Comparison of ENCODE assay signal across 7 mouse cellular contexts in the genomic region with DNA sequence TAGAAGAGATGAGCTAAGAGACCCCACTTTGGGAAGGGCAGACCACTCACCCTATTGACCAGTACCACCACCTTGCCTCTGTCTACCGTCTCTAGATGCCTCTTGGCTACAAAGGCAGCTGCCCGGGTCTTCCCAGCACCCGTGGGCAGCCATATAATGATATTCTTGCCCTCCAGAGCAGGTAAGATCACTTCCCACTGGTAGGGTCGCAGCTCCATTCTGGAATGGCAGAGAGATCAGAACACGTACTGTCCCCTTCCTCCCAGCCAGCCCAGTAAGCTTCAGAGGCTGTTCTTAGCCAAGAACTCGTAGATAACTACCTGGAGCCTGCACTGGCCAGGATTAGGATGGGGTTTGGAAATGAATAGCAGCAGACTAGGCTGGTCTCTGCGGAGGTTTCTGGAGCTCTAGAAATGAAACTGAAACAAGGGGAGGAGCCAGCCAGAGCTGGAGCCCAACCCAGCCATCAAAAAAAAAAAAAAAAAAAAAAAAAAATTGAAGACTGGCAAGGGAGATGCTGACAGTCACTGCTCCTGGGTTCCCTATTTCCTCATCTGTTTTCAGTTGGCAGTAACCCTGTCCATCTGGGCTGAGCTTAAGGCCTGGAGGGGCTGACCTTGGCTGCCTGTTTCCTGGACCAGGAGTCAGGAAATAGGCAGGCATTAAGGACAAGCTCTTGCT. TPM values are rescaled to one million over a fixed set of nuclear protein-coding genes. Genes with fewer than 3 reads are reported as not detected.
A peak's percentile ranks its signal among the peaks of the same experiment; 100 is the strongest.
DNase-seq lines count a peak whose midpoint lies in the region; ATAC-seq lines count a peak whose summit lies in the region.

A gene (minus strand): TSS at position 421 of the 681 bp plus-strand sequence.

- peaks cover 41% of the 10 kb centered on the region for H3K36me3 ChIP-seq in liver, embryonic 15.5 days (replicated peaks)
- peaks cover 32% of the 10 kb centered on the region for H3K36me3 ChIP-seq in hindbrain, embryonic 16.5 days (ENCODE audit: control insufficient read depth, insufficient read depth, low read length)

- H3K27ac ChIP-seq in liver, embryonic 15.5 days (replicated peaks), result 0 out of 2 replicates have a peak within 1 kb of the TSS, but pooled peaks have one; percentile 14
- no peak within 1 kb of the TSS for H3K27ac ChIP-seq in hindbrain, embryonic 16.5 days (ENCODE audit: low read depth, low read length)

- peak within 1 kb of the TSS; percentile 49 for H3K4me3 ChIP-seq in liver, embryonic 15.5 days (replicated peaks)
- no peak within 1 kb of the TSS for H3K4me3 ChIP-seq in hindbrain, embryonic 16.5 days (ENCODE audit: low read length)

- ATAC-seq in common myeloid progenitor, adult 5-6 weeks (replicated peaks; ENCODE audit: low read depth, poor library complexity, severe bottlenecking), result peak; percentile 67
- no peak for ATAC-seq in liver, embryonic 15.5 days (ENCODE audit: insufficient read depth)
- no peak for ATAC-seq in hindbrain, embryonic 16.5 days

- peak; percentile 87 for DNase-seq in 3T3-L1 (ENCODE audit: low read depth, low spot score)
- DNase-seq in 416B (ENCODE audit: low read depth), result peak; percentile 81
- no peak for DNase-seq in frontal cortex, adult 2 months (ENCODE audit: extremely low spot score in 1 of 2, low spot score in 1 of 2)
- DNase-seq in urinary bladder, postnatal 4 days (ENCODE audit: low spot score in 2 of 2), result no peak

- H3K9me3 ChIP-seq in liver, embryonic 15.5 days (replicated peaks), result no peaks in the 10 kb centered on the region
- H3K9me3 ChIP-seq in hindbrain, embryonic 16.5 days (ENCODE audit: control insufficient read depth, low read length), result no peaks in the 10 kb centered on the region

- H3K4me1 ChIP-seq in liver, embryonic 15.5 days (replicated peaks), result peaks cover 41% of the 10 kb centered on the region
- H3K4me1 ChIP-seq in hindbrain, embryonic 16.5 days (ENCODE audit: control insufficient read depth, insufficient read depth, low read depth, low read length), result no peaks in the 10 kb centered on the region; the same call in 1 of the 2 replicates

- WGBS in liver, embryonic 15.5 days (ENCODE audit: insufficient replicate concordance), result 48% methylated on average over 7 of the region's 7 CpGs
- 69% methylated on average over 7 of the region's 7 CpGs for WGBS in hindbrain, embryonic 16.5 days

- H3K27me3 ChIP-seq in liver, embryonic 15.5 days, result no peaks in the 10 kb centered on the region
- H3K27me3 ChIP-seq in hindbrain, embryonic 16.5 days (replicated peaks; ENCODE audit: control insufficient read depth, insufficient read depth, low read length), result no peaks in the 10 kb centered on the region

- peak within 1 kb of the TSS; percentile 39; the same call in 1 of the 2 replicates for H3K9ac ChIP-seq in liver, embryonic 15.5 days
- no peak within 1 kb of the TSS for H3K9ac ChIP-seq in hindbrain, embryonic 16.5 days (ENCODE audit: low read depth, low read length)

- peak within 1 kb of the TSS; percentile 63 for H3K4me2 ChIP-seq in liver, embryonic 15.5 days
- H3K4me2 ChIP-seq in hindbrain, embryonic 16.5 days (ENCODE audit: low read length), result no peak within 1 kb of the TSS

RNA-seq across cellular contexts. Expression of the gene that starts here (rescaled TPM):
- 23.7 and 25.9 TPM in 2 replicates for total RNA-seq in common myeloid progenitor, adult 5-6 weeks (2017)
- polyA plus RNA-seq in liver, embryonic 15.5 days (2015; fragmentation: Nextera tagmentation; extraction: Ambion mirVana), result 2.7 and 2.8 TPM in 2 replicates
- polyA plus RNA-seq in frontal cortex, adult 2 months (2012; rRNA removed), result 2.7 and 2.8 TPM in 2 replicates
- polyA plus RNA-seq in hindbrain, embryonic 16.5 days (2015; fragmentation: Nextera tagmentation; extraction: Ambion mirVana), result 2.5 and 2.6 TPM in 2 replicates

Comparison
In these comparisons a context has a peak if more than half of its experiments do, and no peak if none do; other contexts are left out.
1. DNase-seq: peak in 3T3-L1 (single experiment) and 416B (single experiment); none in frontal cortex, adult 2 months (0 of 2) and urinary bladder, postnatal 4 days (0 of 2).